Mouse (Mus musculus) embryo, embryonic 11.5 days (tissue): ENCODE data around the gene Nmnat1.
"Not testable (repeated sequence)": the region's sequence is repeated elsewhere in the genome, so short reads cannot be mapped to it uniquely, and the experiment has no call there.

ENCODE experiments used
- DNase-seq: peaks from one replicate; pipeline ENCODE4 v3.0.0-alpha.2; 2012; ENCODE audit warnings: low read depth, low spot score

Nmnat1 gene

GRCm38 (mm10) chr4:149444964-149445701 is 39.9 kb downstream of the Nmnat1 start:
- peak; percentile 94 for DNase-seq

GRCm38 (mm10) chr4:149444465-149444864 is 40.5 kb downstream of the Nmnat1 start:
- DNase-seq: no peak

- no peak for DNase-seq
Measured at GRCm38 (mm10) chr4:149442436-149442835, 42.6 kb downstream of the Nmnat1 start.

GRCm38 (mm10) chr4:149440576-149440975 is 44.4 kb downstream of the Nmnat1 start:
- DNase-seq: no peak

- DNase-seq: not testable (repeated sequence)
Measured at GRCm38 (mm10) chr4:149431887-149432286, 53.1 kb downstream of the Nmnat1 start.

GRCm38 (mm10) chr4:149429592-149429991 is 55.4 kb downstream of the Nmnat1 start:
- DNase-seq: no peak

- peak; percentile 99 for DNase-seq
Measured at GRCm38 (mm10) chr4:149426325-149427199, 58.4 kb downstream of the Nmnat1 start, which contains the start of gene Ube4b. Ube4b (minus strand) TSS chr4:149426749.

GRCm38 (mm10) chr4:149425801-149426292 is 59.2 kb downstream of the Nmnat1 start:
- no peak for DNase-seq

- DNase-seq: no peak
Measured at GRCm38 (mm10) chr4:149424755-149425154, 60.2 kb downstream of the Nmnat1 start.

- DNase-seq: no peak
Measured at GRCm38 (mm10) chr4:149417854-149418365, 67.1 kb downstream of the Nmnat1 start.
